Mouse (Mus musculus) forebrain, embryonic 14.5 days (tissue): ENCODE data around the gene Gjb3. TPM values are rescaled to one million over a fixed set of nuclear protein-coding genes. Genes with fewer than 3 reads are reported as not detected.

Experiments used
- ATAC-seq: fragments of 200-750 bp; cut with Nextera tagmentation; 2 replicates; pipeline ENCODE4 v1.8.0; 2017; ENCODE audit warnings: mild to moderate bottlenecking, moderate library complexity
- DNase-seq: peaks from one replicate; pipeline ENCODE4 v3.0.0-alpha.2; 2015; ENCODE audit warnings: low spot score
- H3K27ac ChIP-seq: fragments of 300-500 bp; sonication (generic); 2 replicates; pipeline ENCODE4 v1.5.1; 2014; ENCODE audit warnings: low read depth, mild to moderate bottlenecking, control low read depth, low read length, moderate library complexity
- H3K27me3 ChIP-seq: fragments of 300-500 bp; sonication (generic); replicated peaks from 2 replicates; pipeline ENCODE4 v1.6.1; 2014; ENCODE audit warnings: low read length, control low read depth, mixed read lengths; ENCODE audit not compliant: control insufficient read depth, insufficient read depth
- H3K36me3 ChIP-seq: fragments of 300-500 bp; sonication (generic); 2 replicates; pipeline ENCODE4 v1.6.1; 2014; ENCODE audit warnings: low read length, control low read depth; ENCODE audit not compliant: control insufficient read depth, insufficient read depth
- H3K4me1 ChIP-seq: fragments of 300-500 bp; sonication (generic); 2 replicates; pipeline ENCODE4 v1.6.1; 2014; ENCODE audit warnings: antibody characterized with exemption, low read length, control low read depth; ENCODE audit not compliant: control insufficient read depth, insufficient read depth
- H3K4me2 ChIP-seq: fragments of 300-500 bp; sonication (generic); 2 replicates; pipeline ENCODE4 v1.6.1; 2014; ENCODE audit warnings: mild to moderate bottlenecking, control low read depth, low read length
- H3K4me3 ChIP-seq: fragments of 300-500 bp; sonication (generic); 2 replicates; pipeline ENCODE4 v1.5.1; 2014; ENCODE audit warnings: low read depth, low read length, control low read depth
- H3K9ac ChIP-seq: fragments of 300-500 bp; sonication (generic); 2 replicates; pipeline ENCODE4 v1.6.1; 2014; ENCODE audit warnings: mild to moderate bottlenecking, low read length, control low read depth, moderate library complexity
- H3K9me3 ChIP-seq: fragments of 300-500 bp; sonication (generic); replicated peaks from 2 replicates; pipeline ENCODE4 v1.6.1; 2016; ENCODE audit warnings: low read length, control low read depth, mixed read lengths; ENCODE audit not compliant: control insufficient read depth
- WGBS: fragments of 180-500 bp; shearing (Covaris S2); extraction: QIAGEN DNeasy Blood & Tissue Kit; methylation state at CpG from one replicate; pipeline ENCODE4 v1.1.7; 2014; 5-methylcytosine and 5-hydroxymethylcytosine counted together
- polyA plus RNA-seq: library from polyadenylated mRNA; unstranded; fragments of >200 nt; fragmentation: Nextera tagmentation; extraction: Ambion mirVana; gene quantifications from 2 replicates; pipeline ENCODE4 v1.2.1, GENCODE M21; 2014

Gjb3 gene
- polyA plus RNA-seq, 1 experiment from 2014 or later, result not detected

- DNase-seq (no peak), ATAC-seq (no peak)
- no peak overlapping the region for H3K9ac ChIP-seq
- peaks cover 37% of the 10 kb centered on the region for H3K27me3 ChIP-seq
- H3K36me3 ChIP-seq, result no peaks in the 10 kb centered on the region
- no peak overlapping the region for H3K27ac ChIP-seq
- H3K4me3 ChIP-seq, result no peak overlapping the region
- no peaks in the 10 kb centered on the region for H3K9me3 ChIP-seq
- WGBS, result 76% methylated on average over 6 of the region's 6 CpGs
- H3K4me2 ChIP-seq, result no peak overlapping the region
- H3K4me1 ChIP-seq, result peaks cover 3% of the 10 kb centered on the region; the same call in 1 of the 2 replicates
These were observed 2.9 kb downstream of the Gjb3 start for GRCm38 (mm10) chr4:127327749-127328148.

GRCm38 (mm10) chr4:127327258-127327657, 3.4 kb downstream of the Gjb3 start:
- peaks cover 37% of the 10 kb centered on the region for H3K27me3 ChIP-seq
- no peak overlapping the region for H3K4me3 ChIP-seq
- no peaks in the 10 kb centered on the region for H3K9me3 ChIP-seq
- WGBS, result 69% methylated on average over 7 of the region's 7 CpGs
- H3K9ac ChIP-seq, result no peak overlapping the region
- no peaks in the 10 kb centered on the region for H3K36me3 ChIP-seq
- peaks cover 3% of the 10 kb centered on the region; the same call in 1 of the 2 replicates for H3K4me1 ChIP-seq
- ATAC-seq (no peak), DNase-seq (no peak)
- no peak overlapping the region for H3K4me2 ChIP-seq
- no peak overlapping the region for H3K27ac ChIP-seq

GRCm38 (mm10) chr4:127325276-127325675, 5.4 kb downstream of the Gjb3 start:
- Histone ChIP-seq H3K36me3 (no peaks in the 10 kb centered on the region), H3K27ac (no peak overlapping the region), H3K9me3 (no peaks in the 10 kb centered on the region), H3K27me3 (peaks cover 18% of the 10 kb centered on the region), H3K9ac (no peak overlapping the region), H3K4me3 (no peak overlapping the region), H3K4me2 (no peak overlapping the region), H3K4me1 (no peaks in the 10 kb centered on the region)
- ATAC-seq, result no peak
- DNase-seq, result no peak
- WGBS, result 85% methylated on average over 5 of the region's 5 CpGs

- Histone ChIP-seq H3K9me3 (no peaks in the 10 kb centered on the region), H3K27ac (no peak overlapping the region), H3K9ac (no peak overlapping the region), H3K4me1 (no peaks in the 10 kb centered on the region), H3K36me3 (no peaks in the 10 kb centered on the region), H3K4me2 (no peak overlapping the region), H3K4me3 (no peak overlapping the region), H3K27me3 (peaks cover 13% of the 10 kb centered on the region; the same call in 1 of the 2 replicates)
- 6% methylated on average over 6 of the region's 6 CpGs for WGBS
- ATAC-seq (peak; percentile 55; the same call in 1 of the 2 replicates), DNase-seq (peak; percentile 92)
These were observed 5.9 kb downstream of the Gjb3 start for GRCm38 (mm10) chr4:127324759-127325158.

- no peak for ATAC-seq
- H3K4me3 ChIP-seq, result no peak overlapping the region
- H3K9ac ChIP-seq, result no peak overlapping the region
- no peaks in the 10 kb centered on the region for H3K4me1 ChIP-seq
- no peaks in the 10 kb centered on the region for H3K36me3 ChIP-seq
- H3K27me3 ChIP-seq, result peaks cover 12% of the 10 kb centered on the region; the same call in 1 of the 2 replicates
- no peaks in the 10 kb centered on the region for H3K9me3 ChIP-seq
- no peak overlapping the region for H3K27ac ChIP-seq
- no peak overlapping the region for H3K4me2 ChIP-seq
- no peak for DNase-seq
- WGBS, result 74% methylated on average over 10 of the region's 10 CpGs
These were observed 6.3 kb downstream of the Gjb3 start for GRCm38 (mm10) chr4:127324296-127324695.

GRCm38 (mm10) chr4:127323651-127324050, 7.0 kb downstream of the Gjb3 start:
- no peaks in the 10 kb centered on the region for H3K4me1 ChIP-seq
- DNase-seq, result no peak
- no peak overlapping the region for H3K9ac ChIP-seq
- H3K27ac ChIP-seq, result no peak overlapping the region
- H3K9me3 ChIP-seq, result no peaks in the 10 kb centered on the region
- no peaks in the 10 kb centered on the region for H3K36me3 ChIP-seq
- ATAC-seq, result no peak
- peaks cover 12% of the 10 kb centered on the region; the same call in 1 of the 2 replicates for H3K27me3 ChIP-seq
- H3K4me3 ChIP-seq, result no peak overlapping the region
- no peak overlapping the region for H3K4me2 ChIP-seq
- whole genome bisulfite sequencing, result 83% methylated on average over 3 of the region's 3 CpGs

- no peak overlapping the region for H3K27ac ChIP-seq
- WGBS, result 3% methylated on average over 3 of the region's 3 CpGs
- ATAC-seq, result peak; percentile 57
These were observed 11.0 kb downstream of the Gjb3 start for GRCm38 (mm10) chr4:127319613-127320012.

GRCm38 (mm10) chr4:127317143-127317542, 13.5 kb downstream of the Gjb3 start:
- DNase-seq, result peak; percentile 19

More at GRCm38 (mm10) chr4:127319613-127320012, 11.0 kb downstream of the Gjb3 start:
- peak; percentile 83 for DNase-seq
- Histone ChIP-seq H3K4me2 (no peak overlapping the region), H3K36me3 (no peaks in the 10 kb centered on the region), H3K27me3 (no peaks in the 10 kb centered on the region), H3K4me3 (no peak overlapping the region), H3K9me3 (no peaks in the 10 kb centered on the region), H3K4me1 (no peaks in the 10 kb centered on the region), H3K9ac (no peak overlapping the region)

GRCm38 (mm10) chr4:127315753-127316152, 14.9 kb downstream of the Gjb3 start:
- no peak overlapping the region for H3K9ac ChIP-seq
- no peak for ATAC-seq
- H3K36me3 ChIP-seq, result no peaks in the 10 kb centered on the region
- no peak for DNase-seq
- H3K27me3 ChIP-seq, result no peaks in the 10 kb centered on the region
- no peak overlapping the region for H3K4me2 ChIP-seq
- H3K27ac ChIP-seq, result no peak overlapping the region
- 88% methylated on average over 7 of the region's 8 CpGs for WGBS
- no peaks in the 10 kb centered on the region for H3K4me1 ChIP-seq
- no peaks in the 10 kb centered on the region for H3K9me3 ChIP-seq
- H3K4me3 ChIP-seq, result no peak overlapping the region

More at GRCm38 (mm10) chr4:127317143-127317542, 13.5 kb downstream of the Gjb3 start:
- no peak overlapping the region for H3K4me3 ChIP-seq
- WGBS, result 58% methylated on average over 4 of the region's 4 CpGs
- H3K9ac ChIP-seq, result no peak overlapping the region
- H3K4me2 ChIP-seq, result no peak overlapping the region
- no peak overlapping the region for H3K27ac ChIP-seq
- H3K36me3 ChIP-seq, result no peaks in the 10 kb centered on the region
- no peaks in the 10 kb centered on the region for H3K9me3 ChIP-seq
- H3K4me1 ChIP-seq, result no peaks in the 10 kb centered on the region
- ATAC-seq, result no peak
- H3K27me3 ChIP-seq, result no peaks in the 10 kb centered on the region
